Mouse (Mus musculus) right cerebral cortex, adult 18-20 months (tissue): ENCODE results near the gene Syndig1.
A peak's percentile ranks its signal among the peaks of the same experiment; 100 is the strongest.

ENCODE experiments used
- DNase-seq: peaks from one replicate; pipeline ENCODE4 v3.0.0; 2022; ENCODE audit warnings: mixed read lengths

Gene Syndig1

GRCm38 (mm10) chr2:149828911-149829310 is at the start of gene Syndig1:
Gene Syndig1, plus strand, starts transcription at chr2:149829211.
- no peak for DNase-seq

GRCm38 (mm10) chr2:149798613-149799012 is 30.4 kb upstream of the Syndig1 start:
- DNase-seq: no peak

GRCm38 (mm10) chr2:149804599-149805140 is 24.3 kb upstream of the Syndig1 start:
- no peak for DNase-seq

- DNase-seq: peak; percentile 8
Observed at GRCm38 (mm10) chr2:149805256-149805655, 23.8 kb upstream of the Syndig1 start.

GRCm38 (mm10) chr2:149812899-149813298 is 16.1 kb upstream of the Syndig1 start:
- DNase-seq: no peak

- no peak for DNase-seq
Observed at GRCm38 (mm10) chr2:149818395-149818794, 10.6 kb upstream of the Syndig1 start.

GRCm38 (mm10) chr2:149819751-149820150 is 9.3 kb upstream of the Syndig1 start:
- no peak for DNase-seq

- no peak for DNase-seq
Observed at GRCm38 (mm10) chr2:149820201-149820600, 8.8 kb upstream of the Syndig1 start.

- peak; percentile 48 for DNase-seq
Observed at GRCm38 (mm10) chr2:149829955-149830535, 1.0 kb downstream of the Syndig1 start.

- peak; percentile 57 for DNase-seq
Observed at GRCm38 (mm10) chr2:149830536-149831458, 1.8 kb downstream of the Syndig1 start, which contains the start of gene C530025M09Rik. Gene C530025M09Rik, minus strand, starts transcription at chr2:149831213.

GRCm38 (mm10) chr2:149831459-149832245 is 2.6 kb downstream of the Syndig1 start:
- DNase-seq: peak; percentile 52

- DNase-seq: no peak
Observed at GRCm38 (mm10) chr2:149832301-149832700, 3.3 kb downstream of the Syndig1 start.

- DNase-seq: no peak
Observed at GRCm38 (mm10) chr2:149835091-149835490, 6.1 kb downstream of the Syndig1 start.

GRCm38 (mm10) chr2:149836471-149837135 is 7.6 kb downstream of the Syndig1 start:
- DNase-seq: peak; percentile 24

- DNase-seq: no peak
Observed at GRCm38 (mm10) chr2:149839666-149840065, 10.7 kb downstream of the Syndig1 start.

- peak; percentile 87 for DNase-seq
Observed at GRCm38 (mm10) chr2:149844575-149844974, 15.6 kb downstream of the Syndig1 start.

GRCm38 (mm10) chr2:149848778-149849177 is 19.8 kb downstream of the Syndig1 start:
- no peak for DNase-seq

- DNase-seq: peak; percentile 46
Observed at GRCm38 (mm10) chr2:149861002-149861401, 32.0 kb downstream of the Syndig1 start.

GRCm38 (mm10) chr2:149865914-149866435 is 37.0 kb downstream of the Syndig1 start:
- no peak for DNase-seq

GRCm38 (mm10) chr2:149870496-149870895 is 41.5 kb downstream of the Syndig1 start:
- no peak for DNase-seq

- DNase-seq: peak; percentile 45
Observed at GRCm38 (mm10) chr2:149872496-149872895, 43.5 kb downstream of the Syndig1 start.

- peak; percentile 93 for DNase-seq
Observed at GRCm38 (mm10) chr2:149873346-149873745, 44.3 kb downstream of the Syndig1 start.
